Mouse (Mus musculus) myocyte (in vitro differentiated cells): ENCODE data around the gene Hsd17b2. TPM values are rescaled to one million over a fixed set of nuclear protein-coding genes. Genes with fewer than 3 reads are reported as not detected.

Experiments used
- H3K27me3 ChIP-seq: one replicate; pipeline ENCODE4 v1.6.1; 2011; ENCODE audit not compliant: control insufficient read depth, insufficient read depth, insufficient read length
- H3K36me3 ChIP-seq: one replicate; pipeline ENCODE4 v1.6.1; 2011; ENCODE audit not compliant: control insufficient read depth, insufficient read depth
- H3K4me2 ChIP-seq: one replicate; pipeline ENCODE4 v1.6.1; 2011; ENCODE audit warnings: low read depth, control low read depth
- H3K4me3 ChIP-seq: one replicate; pipeline ENCODE4 v1.5.1; 2011; ENCODE audit warnings: mild to moderate bottlenecking, control low read depth, moderate library complexity
- H3K79me2 ChIP-seq: one replicate; pipeline ENCODE4 v1.6.1; 2011; ENCODE audit not compliant: control insufficient read depth, insufficient read depth
- H3ac ChIP-seq: one replicate; pipeline ENCODE4 v1.6.1; 2011; ENCODE audit not compliant: control insufficient read depth, insufficient read length
- CEBPB ChIP-seq: IDR thresholded peaks from 2 replicates; pipeline ENCODE4 v1.6.1; 2011; ENCODE audit warnings: mild to moderate bottlenecking, moderate library complexity; ENCODE audit not compliant: poor library complexity, insufficient read depth, severe bottlenecking
- E2F4 ChIP-seq: IDR thresholded peaks from one replicate; pipeline ENCODE4 v1.6.1; 2011; ENCODE audit warnings: mild to moderate bottlenecking, control low read depth, moderate library complexity; ENCODE audit not compliant: insufficient read depth
- MAX ChIP-seq: IDR thresholded peaks from one replicate; pipeline ENCODE4 v1.6.1; 2011; ENCODE audit warnings: low read depth, mild to moderate bottlenecking, control low read depth
- MYOD1 ChIP-seq, 3 experiments: IDR thresholded peaks; one replicate each; pipeline ENCODE4 v1.6.1; 2011; ENCODE audit warnings: control low read depth in 2 of 3, low read depth in 2 of 3, mild to moderate bottlenecking in 2 of 3, moderate library complexity in 1 of 3; ENCODE audit not compliant: insufficient read length in 2 of 3, control insufficient read depth in 1 of 3
- MYOG ChIP-seq, 3 experiments: IDR thresholded peaks; one replicate each; pipeline ENCODE4 v1.6.1; 2011; ENCODE audit warnings: control low read depth in 2 of 3, low read depth in 2 of 3, mild to moderate bottlenecking in 2 of 3; ENCODE audit not compliant: insufficient read length in 2 of 3, control insufficient read depth in 1 of 3, insufficient read depth in 1 of 3
- POLR2A ChIP-seq: IDR thresholded peaks from one replicate; pipeline ENCODE4 v1.6.1; 2011; ENCODE audit warnings: low read depth, mild to moderate bottlenecking, control low read depth, moderate library complexity; ENCODE audit not compliant: insufficient read length
- POLR2AphosphoS2 ChIP-seq: IDR thresholded peaks from one replicate; pipeline ENCODE4 v1.6.1; 2011; ENCODE audit warnings: low read depth, control low read depth; ENCODE audit not compliant: insufficient read length
- REST ChIP-seq: IDR thresholded peaks from one replicate; pipeline ENCODE4 v1.6.1; 2011; ENCODE audit warnings: mild to moderate bottlenecking, control low read depth, moderate library complexity; ENCODE audit not compliant: insufficient read depth, insufficient read length
- SRF ChIP-seq: IDR thresholded peaks from one replicate; pipeline ENCODE4 v1.6.1; 2011; ENCODE audit warnings: low read depth; ENCODE audit not compliant: control insufficient read depth, insufficient read length
- TCF12 ChIP-seq: IDR thresholded peaks from one replicate; pipeline ENCODE4 v1.6.1; 2011; ENCODE audit warnings: mild to moderate bottlenecking, control low read depth; ENCODE audit not compliant: poor library complexity, insufficient read depth, severe bottlenecking
- TCF3 ChIP-seq: IDR thresholded peaks from one replicate; pipeline ENCODE4 v1.6.1; 2011; ENCODE audit warnings: low read depth, control low read depth; ENCODE audit not compliant: insufficient read length
- USF1 ChIP-seq: IDR thresholded peaks from one replicate; pipeline ENCODE4 v1.6.1; 2011; ENCODE audit warnings: low read depth, mild to moderate bottlenecking, control low read depth, moderate library complexity
- polyA plus RNA-seq: library from polyadenylated mRNA; unstranded; fragments of >200 nt; fragmentation: generic; extraction: Trizol; gene quantifications from one replicate; pipeline ENCODE4 v1.2.1, GENCODE M21; 2012; ENCODE audit warnings: missing spikeins

Gene Hsd17b2
- polyA plus RNA-seq, 1 experiment, result not detected

DNA sequence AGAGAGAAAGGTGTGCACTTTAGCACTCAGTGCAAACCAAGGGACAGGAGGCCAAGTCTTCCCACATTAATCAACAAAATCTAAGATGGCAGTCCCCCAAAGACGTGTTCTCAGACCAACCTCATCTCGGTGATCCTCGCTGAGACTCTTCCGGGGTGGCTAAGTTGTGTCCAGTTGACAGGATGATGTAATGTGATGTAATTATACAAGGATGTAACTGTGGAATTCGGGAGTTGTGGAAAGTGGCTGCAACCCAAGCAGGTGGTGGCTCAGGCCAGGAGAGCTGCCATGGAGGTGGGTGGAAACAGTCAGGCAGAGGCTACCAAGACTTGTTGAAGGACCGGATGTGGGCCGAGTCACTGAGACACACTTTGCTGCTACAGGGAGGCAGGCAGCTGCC lies 13.8 kb upstream of the Hsd17b2 start:
- no peak overlapping the region for H3K4me3 ChIP-seq
- no peak overlapping the region for H3ac ChIP-seq
- no peaks in the 10 kb centered on the region for H3K27me3 ChIP-seq
- peak overlapping the region; percentile 36 for H3K4me2 ChIP-seq
- TF ChIP-seq TCF12 (no peak), CEBPB (peak; percentile 70; the same call in 1 of the 2 replicates)
- H3K79me2 ChIP-seq, result no peaks in the 10 kb centered on the region
- H3K36me3 ChIP-seq, result no peaks in the 10 kb centered on the region

GRCm38 (mm10) chr8:117692131-117692530 lies 9.6 kb upstream of the Hsd17b2 start:
- no peaks in the 10 kb centered on the region for H3K27me3 ChIP-seq
- TF ChIP-seq MYOD1 (IDR thresholded peaks at IDR 0.05; ENCODE audit: control insufficient read depth in 1 of 3, insufficient read length in 2 of 3, low read depth in 2 of 3) (no peak), USF1 (no peak), TCF12 (no peak), SRF (no peak), POLR2AphosphoS2 (no peak), MAX (no peak), POLR2A (no peak), E2F4 (no peak), REST (no peak), CEBPB (no peak), TCF3 (no peak), MYOG (IDR thresholded peaks at IDR 0.05; ENCODE audit: control insufficient read depth in 1 of 3, insufficient read depth in 1 of 3, insufficient read length in 2 of 3, low read depth in 2 of 3) (no peak)

DNA sequence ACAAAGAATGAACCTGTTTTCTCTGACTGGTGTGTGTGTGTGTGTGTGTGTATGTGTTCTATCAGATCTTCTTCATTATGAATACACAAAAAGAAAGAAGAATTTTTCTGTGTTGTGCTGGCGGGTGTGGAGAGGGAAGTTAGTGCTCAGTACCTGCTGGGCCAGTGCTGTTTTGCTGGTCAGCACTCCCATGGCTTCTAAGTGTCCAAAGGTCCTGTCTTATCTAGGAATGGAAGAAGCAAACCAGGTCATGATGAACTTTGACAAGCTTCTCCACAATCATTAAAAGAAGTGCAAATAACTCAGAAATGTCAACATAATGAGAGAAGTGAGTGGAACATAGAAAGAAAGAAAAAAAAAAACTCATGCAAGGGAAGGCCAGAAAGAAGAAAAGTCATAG lies 6.1 kb upstream of the Hsd17b2 start:
- Histone ChIP-seq H3ac (no peak overlapping the region), H3K79me2 (no peaks in the 10 kb centered on the region), H3K36me3 (no peaks in the 10 kb centered on the region), H3K4me3 (no peak overlapping the region), H3K4me2 (no peak overlapping the region), H3K27me3 (no peaks in the 10 kb centered on the region)
- TF ChIP-seq POLR2A (no peak), REST (no peak), TCF12 (no peak), SRF (no peak), MYOD1 (IDR thresholded peaks at IDR 0.05; ENCODE audit: control insufficient read depth in 1 of 3, insufficient read length in 2 of 3, low read depth in 2 of 3) (no peak), MAX (no peak), CEBPB (no peak), POLR2AphosphoS2 (no peak), USF1 (no peak), E2F4 (no peak), TCF3 (no peak)

More at GRCm38 (mm10) chr8:117692131-117692530, 9.6 kb upstream of the Hsd17b2 start:
- Histone ChIP-seq H3K36me3 (no peaks in the 10 kb centered on the region), H3K4me2 (no peak overlapping the region), H3ac (no peak overlapping the region), H3K79me2 (no peaks in the 10 kb centered on the region), H3K4me3 (no peak overlapping the region)

DNA sequence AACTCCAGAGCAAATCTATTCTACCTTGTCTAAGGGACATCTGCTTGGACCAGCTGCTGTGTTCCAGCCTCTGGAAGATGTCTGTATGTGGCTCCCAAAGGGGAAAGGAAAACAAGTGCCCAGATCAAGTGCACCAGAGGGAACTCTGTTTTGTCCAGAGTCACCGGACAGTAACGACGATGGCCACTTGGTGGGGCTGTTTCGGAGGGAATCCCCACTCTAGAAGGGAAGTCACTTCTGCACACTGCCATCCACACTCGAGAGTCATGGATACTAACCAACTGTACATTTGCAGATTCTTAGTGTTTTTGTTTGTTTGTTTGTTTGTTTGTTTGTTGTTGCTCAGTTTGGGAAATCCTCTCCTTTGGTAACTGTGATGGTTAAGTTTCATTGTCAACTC lies 4.5 kb upstream of the Hsd17b2 start:
- H3ac ChIP-seq, result no peak overlapping the region
- no peak overlapping the region for H3K4me2 ChIP-seq
- H3K4me3 ChIP-seq, result no peak overlapping the region
- TF ChIP-seq REST (no peak), MYOG (IDR thresholded peaks at IDR 0.05; ENCODE audit: control insufficient read depth in 1 of 3, insufficient read depth in 1 of 3, insufficient read length in 2 of 3, low read depth in 2 of 3) (no peak), MAX (no peak), POLR2AphosphoS2 (no peak), USF1 (no peak), TCF3 (no peak), CEBPB (no peak), SRF (no peak), TCF12 (no peak), MYOD1 (IDR thresholded peaks at IDR 0.05; ENCODE audit: control insufficient read depth in 1 of 3, insufficient read length in 2 of 3, low read depth in 2 of 3) (no peak)
- H3K36me3 ChIP-seq, result no peaks in the 10 kb centered on the region
- no peaks in the 10 kb centered on the region for H3K79me2 ChIP-seq
- no peaks in the 10 kb centered on the region for H3K27me3 ChIP-seq

- no peak overlapping the region for H3K4me2 ChIP-seq
Observed at GRCm38 (mm10) chr8:117700699-117701098, 1.0 kb upstream of the Hsd17b2 start.

More at GRCm38 (mm10) chr8:117700699-117701098, 1.0 kb upstream of the Hsd17b2 start:
- Histone ChIP-seq H3K4me3 (no peak overlapping the region), H3K79me2 (no peaks in the 10 kb centered on the region), H3ac (no peak overlapping the region), H3K36me3 (no peaks in the 10 kb centered on the region), H3K27me3 (no peaks in the 10 kb centered on the region)
- no peak for TF ChIP-seq CEBPB
- no peak for TF ChIP-seq E2F4
- no peak for TF ChIP-seq USF1
- TF ChIP-seq REST, result no peak
- TF ChIP-seq TCF12, result no peak
- no peak for TF ChIP-seq MYOG (IDR thresholded peaks at IDR 0.05; ENCODE audit: control insufficient read depth in 1 of 3, insufficient read depth in 1 of 3, insufficient read length in 2 of 3, low read depth in 2 of 3)
- no peak for TF ChIP-seq MAX
- TF ChIP-seq SRF, result no peak
- TF ChIP-seq TCF3, result no peak
- no peak for TF ChIP-seq POLR2A
